Mouse (Mus musculus): ENCODE measurements around the gene Ugt1a8. TPM values are rescaled to one million over a fixed set of nuclear protein-coding genes. Genes with fewer than 3 reads are reported as not detected.
"Not testable (repeated sequence)": the region's sequence is repeated elsewhere in the genome, so short reads cannot be mapped to it uniquely, and the experiment has no call there.

Ugt1a8 gene
- polyA plus RNA-seq, 1 experiment, result 8.3 TPM

GRCm38 (mm10) chr1:88215466-88216380, 128.1 kb downstream of the Ugt1a8 start:
- no peak overlapping the region for H3K4me3 ChIP-seq (ENCODE audit: insufficient read depth, low read length)
- no peaks in the 10 kb centered on the region for H3K4me1 ChIP-seq (ENCODE audit: control insufficient read depth, insufficient read depth, low read length)
- no peak overlapping the region for H3K27ac ChIP-seq (ENCODE audit: insufficient read depth, low read depth, low read length)
- TF ChIP-seq POLR2A (IDR thresholded peaks at IDR 0.05; ENCODE audit: borderline replicate concordance, low read depth, low read length), result no peak
- no peak for TF ChIP-seq CTCF (IDR thresholded peaks at IDR 0.05; ENCODE audit: low read depth, low read length)

DNA sequence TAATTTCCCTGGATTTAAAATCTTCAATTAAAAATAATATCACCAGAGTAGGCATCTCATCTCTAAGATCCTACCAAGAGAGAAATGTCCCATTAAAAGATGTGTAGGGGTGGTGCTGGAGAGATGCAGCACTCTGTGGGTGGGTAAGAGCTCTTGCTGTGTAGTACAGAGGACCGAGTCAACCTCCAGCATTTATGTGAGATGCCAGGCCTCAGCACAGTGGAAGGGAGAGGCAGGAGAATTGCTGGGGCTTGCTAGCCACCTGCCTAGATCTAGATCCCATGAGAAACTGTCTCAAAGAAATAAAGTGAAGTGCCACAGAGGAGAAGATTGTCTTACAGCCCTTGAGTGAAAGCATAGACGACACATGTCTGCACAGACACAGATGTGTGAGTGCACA, 128.9 kb downstream of the Ugt1a8 start:
- Histone ChIP-seq H3K4me1 (ENCODE audit: control insufficient read depth, insufficient read depth, low read length) (no peaks in the 10 kb centered on the region), H3K4me3 (ENCODE audit: insufficient read depth, low read length) (no peak overlapping the region), H3K27ac (ENCODE audit: insufficient read depth, low read depth, low read length) (no peak overlapping the region)
- TF ChIP-seq CTCF (IDR thresholded peaks at IDR 0.05; ENCODE audit: low read depth, low read length) (no peak), POLR2A (IDR thresholded peaks at IDR 0.05; ENCODE audit: borderline replicate concordance, low read depth, low read length) (no peak)

- Histone ChIP-seq H3K4me3 (ENCODE audit: insufficient read depth, low read length) (no peak overlapping the region), H3K4me1 (ENCODE audit: control insufficient read depth, insufficient read depth, low read length) (no peaks in the 10 kb centered on the region)
Measured at GRCm38 (mm10) chr1:88217144-88217543, 129.5 kb downstream of the Ugt1a8 start.

DNA sequence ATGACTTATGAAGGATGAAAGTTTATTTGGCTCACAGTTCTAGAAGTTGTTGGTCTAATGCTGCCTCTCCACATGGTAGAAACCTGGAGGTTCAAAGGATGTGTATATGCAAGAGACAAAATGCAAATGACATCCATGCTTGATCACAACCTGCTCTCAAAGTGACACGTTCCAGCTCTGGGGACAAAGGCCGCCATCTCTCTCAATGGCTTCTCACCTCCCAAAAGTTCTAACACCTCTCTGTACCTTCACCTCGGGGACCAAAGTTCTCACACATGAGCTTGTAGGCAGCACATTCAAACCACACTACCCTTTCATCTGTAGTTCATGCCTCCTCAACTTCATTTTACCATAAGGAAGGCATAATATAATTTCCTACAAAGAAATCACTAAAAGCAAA, 130.0 kb downstream of the Ugt1a8 start:
- H3K4me3 ChIP-seq (ENCODE audit: insufficient read depth, low read length), result no peak overlapping the region
- TF ChIP-seq POLR2A (IDR thresholded peaks at IDR 0.05; ENCODE audit: borderline replicate concordance, low read depth, low read length) (no peak), CTCF (IDR thresholded peaks at IDR 0.05; ENCODE audit: low read depth, low read length) (no peak)
- no peaks in the 10 kb centered on the region for H3K4me1 ChIP-seq (ENCODE audit: control insufficient read depth, insufficient read depth, low read length)
- no peak overlapping the region for H3K27ac ChIP-seq (ENCODE audit: insufficient read depth, low read depth, low read length)

More at GRCm38 (mm10) chr1:88217144-88217543, 129.5 kb downstream of the Ugt1a8 start:
- H3K27ac ChIP-seq (ENCODE audit: insufficient read depth, low read depth, low read length), result no peak overlapping the region
- no peak for TF ChIP-seq POLR2A (IDR thresholded peaks at IDR 0.05; ENCODE audit: borderline replicate concordance, low read depth, low read length)
- no peak for TF ChIP-seq CTCF (IDR thresholded peaks at IDR 0.05; ENCODE audit: low read depth, low read length)

- Histone ChIP-seq H3K4me3 (ENCODE audit: insufficient read depth, low read length) (no peak overlapping the region), H3K27ac (ENCODE audit: insufficient read depth, low read depth, low read length) (no peak overlapping the region), H3K4me1 (ENCODE audit: control insufficient read depth, insufficient read depth, low read length) (no peaks in the 10 kb centered on the region)
- TF ChIP-seq POLR2A (IDR thresholded peaks at IDR 0.05; ENCODE audit: borderline replicate concordance, low read depth, low read length) (no peak), CTCF (IDR thresholded peaks at IDR 0.05; ENCODE audit: low read depth, low read length) (no peak)
Measured at GRCm38 (mm10) chr1:88218051-88218450, 130.4 kb downstream of the Ugt1a8 start.

DNA sequence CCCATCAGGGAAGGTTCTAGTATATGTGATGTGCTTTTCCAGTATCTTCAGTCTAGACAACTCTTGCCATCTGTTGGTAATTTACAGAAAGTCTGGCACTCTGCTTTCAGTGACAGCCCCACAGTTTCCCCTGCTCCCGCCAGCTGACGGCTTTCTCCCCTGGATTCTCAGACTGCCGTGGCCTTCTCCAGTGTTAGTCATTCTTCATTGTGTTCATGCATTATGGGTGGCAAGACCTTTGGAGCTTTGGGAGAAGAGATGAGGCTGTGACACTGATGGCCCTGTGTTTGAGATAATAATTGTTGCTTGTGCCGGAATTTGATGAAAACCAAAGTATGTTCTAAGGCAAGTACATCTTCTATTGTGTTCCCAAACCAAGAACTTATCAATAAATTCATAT, 131.0 kb downstream of the Ugt1a8 start:
- H3K4me1 ChIP-seq (ENCODE audit: control insufficient read depth, insufficient read depth, low read length), result no peaks in the 10 kb centered on the region
- H3K27ac ChIP-seq (ENCODE audit: insufficient read depth, low read depth, low read length), result no peak overlapping the region
- no peak for TF ChIP-seq POLR2A (IDR thresholded peaks at IDR 0.05; ENCODE audit: borderline replicate concordance, low read depth, low read length)
- no peak for TF ChIP-seq CTCF (IDR thresholded peaks at IDR 0.05; ENCODE audit: low read depth, low read length)
- H3K4me3 ChIP-seq (ENCODE audit: insufficient read depth, low read length), result no peak overlapping the region

DNA sequence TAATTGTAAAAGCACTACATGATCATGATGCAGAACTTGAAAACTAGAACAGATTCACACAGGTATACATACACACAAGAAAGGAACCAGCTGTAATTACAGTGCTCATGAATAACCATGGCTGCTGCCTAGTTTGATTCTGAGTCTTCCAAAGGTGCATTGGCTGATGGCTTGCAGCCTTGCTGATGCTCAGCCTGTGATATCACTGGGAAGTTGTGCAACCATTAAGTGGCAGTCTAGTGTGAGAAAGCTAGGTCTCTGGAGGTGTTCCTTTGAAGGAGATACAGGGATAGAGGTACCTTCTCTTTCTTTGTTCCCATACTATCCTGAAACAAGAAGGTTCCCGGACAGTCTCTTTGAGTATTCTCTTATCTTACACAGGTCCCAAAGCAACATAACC, 131.4 kb downstream of the Ugt1a8 start:
- H3K27ac ChIP-seq (ENCODE audit: insufficient read depth, low read depth, low read length), result no peak overlapping the region
- no peak overlapping the region for H3K4me3 ChIP-seq (ENCODE audit: insufficient read depth, low read length)
- H3K4me1 ChIP-seq (ENCODE audit: control insufficient read depth, insufficient read depth, low read length), result no peaks in the 10 kb centered on the region
- TF ChIP-seq CTCF (IDR thresholded peaks at IDR 0.05; ENCODE audit: low read depth, low read length) (no peak), POLR2A (IDR thresholded peaks at IDR 0.05; ENCODE audit: borderline replicate concordance, low read depth, low read length) (no peak)

- no peak overlapping the region for H3K4me3 ChIP-seq (ENCODE audit: insufficient read depth, low read length)
- TF ChIP-seq CTCF (IDR thresholded peaks at IDR 0.05; ENCODE audit: low read depth, low read length) (no peak), POLR2A (IDR thresholded peaks at IDR 0.05; ENCODE audit: borderline replicate concordance, low read depth, low read length) (no peak)
- H3K4me1 ChIP-seq (ENCODE audit: control insufficient read depth, insufficient read depth, low read length), result no peaks in the 10 kb centered on the region
- H3K27ac ChIP-seq (ENCODE audit: insufficient read depth, low read depth, low read length), result no peak overlapping the region
Measured at GRCm38 (mm10) chr1:88220336-88220735, 132.7 kb downstream of the Ugt1a8 start.

DNA sequence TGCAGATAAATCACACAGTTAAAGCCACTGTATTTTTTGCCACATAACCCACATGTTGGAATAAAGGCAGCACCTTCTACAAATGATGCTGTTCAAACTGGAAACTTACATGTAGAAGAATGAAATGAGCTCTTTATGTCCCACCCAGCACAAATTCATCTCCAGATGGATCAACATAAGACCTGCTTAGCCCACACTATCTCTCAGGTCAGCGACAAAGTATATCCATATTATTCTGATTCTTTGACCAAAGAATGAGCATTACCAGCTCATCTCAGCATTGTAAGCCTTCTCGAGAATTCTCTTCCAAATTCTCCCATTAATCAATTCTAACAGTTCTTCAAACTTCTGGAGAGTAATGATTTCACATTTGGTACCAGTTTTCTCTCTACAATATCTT, 134.6 kb downstream of the Ugt1a8 start:
- H3K27ac ChIP-seq (ENCODE audit: insufficient read depth, low read depth, low read length), result no peak overlapping the region
- TF ChIP-seq CTCF (IDR thresholded peaks at IDR 0.05; ENCODE audit: low read depth, low read length) (no peak), POLR2A (IDR thresholded peaks at IDR 0.05; ENCODE audit: borderline replicate concordance, low read depth, low read length) (no peak)
- H3K4me1 ChIP-seq (ENCODE audit: control insufficient read depth, insufficient read depth, low read length), result peaks cover 6% of the 10 kb centered on the region
- no peak overlapping the region for H3K4me3 ChIP-seq (ENCODE audit: insufficient read depth, low read length)

- not testable (repeated sequence) for H3K4me3 ChIP-seq (ENCODE audit: insufficient read depth, low read length); H3K27ac ChIP-seq (ENCODE audit: insufficient read depth, low read depth, low read length)
- H3K4me1 ChIP-seq (ENCODE audit: control insufficient read depth, insufficient read depth, low read length), result peaks cover 10% of the 10 kb centered on the region
Measured at GRCm38 (mm10) chr1:88223011-88223515, 135.4 kb downstream of the Ugt1a8 start.

Measured in bone marrow macrophage, adult 2 months (primary cell).